Mouse (Mus musculus) cerebellum, adult 18-20 months (tissue): Measurements from ENCODE around the gene Zfp523.
A peak's percentile ranks its signal among the peaks of the same experiment; 100 is the strongest.
"Not testable (repeated sequence)": the region's sequence is repeated elsewhere in the genome, so short reads cannot be mapped to it uniquely, and the experiment has no call there.

Experiments used
- DNase-seq, 2 experiments: peaks; one replicate each; pipeline ENCODE4 v3.0.0; 2021

Gene Zfp523

DNA sequence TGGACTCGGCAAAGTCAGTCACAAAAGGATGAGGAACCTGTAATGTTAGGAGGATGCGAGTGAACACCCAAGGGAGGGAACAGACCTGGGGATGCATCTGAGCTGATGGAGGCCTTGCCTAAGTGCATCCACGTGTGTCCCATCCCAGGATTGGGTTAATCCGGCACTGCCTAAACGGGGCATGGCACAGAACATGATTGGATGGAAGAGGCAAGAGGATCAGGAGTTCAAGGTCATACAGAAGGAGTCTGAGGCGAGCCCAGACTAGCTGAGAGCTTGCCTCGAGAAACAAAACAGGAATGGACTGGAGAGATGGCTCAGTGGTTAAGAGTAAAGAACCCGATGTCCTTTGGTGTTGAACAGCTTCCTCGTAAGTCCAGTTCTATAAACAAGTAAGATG lies 35.5 kb downstream of the Zfp523 start:
- no peak for DNase-seq

DNA sequence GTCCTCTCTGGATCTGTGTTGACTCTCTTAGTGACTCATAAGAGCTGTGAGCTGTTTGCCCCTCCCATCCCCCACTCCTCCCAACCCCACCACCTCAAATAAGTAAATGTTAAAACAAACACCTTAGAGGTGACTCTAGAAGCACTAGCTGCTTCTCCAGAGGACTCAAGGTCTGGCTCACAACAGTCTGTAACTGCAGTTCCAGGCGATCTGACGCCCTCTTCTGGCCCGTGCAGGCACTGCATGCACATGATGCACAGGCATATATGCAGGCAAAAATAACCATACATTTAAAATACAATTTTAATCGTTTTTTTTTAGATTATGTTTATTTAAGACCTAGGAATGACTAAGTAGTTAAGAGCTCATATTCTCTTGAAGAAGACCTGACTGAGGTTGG lies 36.3 kb downstream of the Zfp523 start:
- no peak for DNase-seq

GRCm38 (mm10) chr17:28216791-28217190 lies 39.9 kb downstream of the Zfp523 start:
- no peak for DNase-seq

DNA sequence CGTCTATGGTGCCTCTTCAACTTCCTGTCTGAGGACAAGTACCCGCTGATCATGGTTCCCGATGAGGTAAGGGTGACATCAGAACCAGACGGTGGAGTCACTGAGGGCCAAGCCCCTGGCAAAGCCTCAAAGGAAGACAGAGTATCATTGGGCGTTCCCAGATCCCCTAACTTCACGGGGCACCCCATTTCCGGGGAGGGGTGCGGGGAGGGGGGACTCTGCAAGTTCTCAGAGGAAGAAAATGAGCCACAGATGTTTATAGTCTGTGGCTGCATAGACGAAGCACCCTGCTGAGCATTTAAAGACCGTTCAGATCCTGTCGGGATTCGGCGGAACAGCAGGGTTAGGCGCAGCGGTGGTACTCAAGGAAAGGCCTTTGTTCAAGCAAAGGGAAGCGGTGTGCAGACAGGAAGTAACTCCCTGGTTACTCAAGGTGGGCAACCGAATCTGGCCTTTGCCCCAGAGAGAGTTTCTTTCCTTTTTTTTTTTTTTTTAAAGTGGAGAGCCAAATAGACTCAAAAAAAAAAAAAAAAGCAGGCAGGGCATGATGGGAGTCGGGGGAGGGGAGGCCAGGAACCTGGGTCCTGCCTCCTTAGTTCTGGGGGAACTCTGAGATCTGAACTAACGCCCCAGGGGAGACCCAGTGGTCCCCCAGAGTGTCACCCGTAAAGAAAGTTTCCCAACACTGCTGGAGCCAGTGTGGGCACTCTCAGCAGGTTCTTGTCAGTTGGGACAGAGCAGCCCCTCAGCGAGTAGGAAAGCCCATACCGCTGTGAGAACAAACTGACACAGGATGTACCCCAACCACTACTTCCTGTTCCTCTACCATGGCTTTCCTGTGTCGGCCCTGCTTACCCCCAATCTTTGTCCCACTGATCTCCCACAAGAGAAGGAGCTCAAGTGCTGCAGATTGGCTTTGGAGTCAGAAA lies 41.1 kb downstream of the Zfp523 start:
- DNase-seq: no peak

- not testable (repeated sequence) for DNase-seq
Measured at GRCm38 (mm10) chr17:28222463-28222862, 45.5 kb downstream of the Zfp523 start.

DNA sequence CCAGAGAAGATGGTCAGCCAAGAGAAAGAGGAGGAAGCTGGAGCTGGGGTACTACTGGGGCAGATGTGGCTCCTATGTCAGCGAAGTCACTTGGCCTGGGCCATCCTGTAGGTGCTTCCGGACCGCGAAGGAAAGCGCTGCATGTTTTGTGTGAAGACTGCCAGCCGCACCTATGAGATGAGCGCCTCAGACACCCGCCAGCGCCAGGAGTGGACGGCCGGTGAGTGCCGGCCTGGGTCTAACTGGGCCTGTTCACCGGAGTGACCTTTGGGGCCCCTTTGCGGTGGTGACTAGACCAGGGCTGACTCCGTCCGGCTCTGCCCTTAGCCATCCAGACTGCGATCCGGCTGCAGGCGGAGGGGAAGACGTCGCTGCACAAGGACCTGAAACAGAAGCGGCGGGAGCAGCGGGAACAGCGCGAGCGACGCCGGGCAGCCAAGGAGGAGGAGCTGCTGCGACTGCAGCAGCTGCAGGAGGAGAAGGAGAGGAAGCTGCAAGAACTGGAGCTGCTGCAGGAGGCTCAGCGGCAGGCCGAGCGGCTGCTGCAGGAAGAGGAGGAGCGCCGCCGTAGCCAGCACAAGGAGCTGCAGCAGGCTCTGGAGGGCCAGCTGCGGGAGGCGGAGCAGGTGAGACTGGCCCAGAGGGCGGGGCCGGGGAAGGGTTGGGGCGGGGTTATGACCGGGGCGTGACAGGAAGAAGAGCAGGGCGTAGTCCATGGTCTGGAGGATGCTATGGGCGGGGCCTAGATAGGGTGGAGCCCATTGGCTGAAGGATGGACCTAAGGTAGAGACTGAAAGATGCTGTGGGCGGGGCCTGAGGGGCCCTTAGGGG lies 46.8 kb downstream of the Zfp523 start:
- DNase-seq: peak; percentile 91 to 98

GRCm38 (mm10) chr17:28224615-28225014 lies 47.7 kb downstream of the Zfp523 start:
- DNase-seq: no peak

DNA sequence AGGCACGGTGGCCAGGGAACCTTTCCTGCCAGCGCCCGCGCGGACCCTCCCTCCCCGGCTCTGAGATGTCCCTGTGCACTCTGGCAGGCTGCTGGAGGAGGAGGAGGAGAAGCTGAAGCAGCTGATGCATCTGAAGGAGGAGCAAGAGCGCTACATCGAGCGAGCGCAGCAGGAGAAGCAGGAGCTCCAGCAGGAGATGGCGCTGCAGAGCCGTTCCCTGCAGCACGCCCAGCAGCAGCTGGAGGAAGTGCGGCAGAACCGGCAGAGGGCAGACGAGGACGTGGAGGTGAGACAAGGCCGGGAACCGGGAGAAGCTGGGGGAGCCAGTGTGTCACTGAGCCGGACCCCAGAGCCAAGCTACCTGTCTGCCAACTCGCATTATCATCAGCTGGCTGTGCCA lies 49.1 kb downstream of the Zfp523 start:
- peak; percentile 90 to 93 for DNase-seq

DNA sequence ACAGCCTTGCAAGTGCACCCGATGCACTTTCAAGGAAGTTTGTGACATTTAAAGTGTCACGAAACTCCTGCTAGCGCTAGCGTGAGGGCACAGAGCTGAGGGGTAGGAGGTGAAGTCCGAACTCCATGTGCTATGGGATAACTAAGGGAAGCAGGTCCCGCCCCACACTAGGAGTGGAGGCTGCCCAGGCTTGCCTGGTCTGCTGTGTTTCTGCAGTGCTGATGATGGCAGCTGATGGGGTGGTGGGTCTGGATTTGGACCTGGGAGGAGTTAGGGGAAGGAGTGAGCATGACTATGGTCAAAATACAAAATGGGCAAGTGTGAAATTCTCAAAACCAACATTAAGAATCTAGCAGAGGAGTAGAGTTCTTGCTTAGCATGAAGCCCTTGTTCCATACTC lies 53.6 kb downstream of the Zfp523 start:
- DNase-seq: no peak

- no peak for DNase-seq
Measured at GRCm38 (mm10) chr17:28231026-28231736, 54.3 kb downstream of the Zfp523 start.

DNA sequence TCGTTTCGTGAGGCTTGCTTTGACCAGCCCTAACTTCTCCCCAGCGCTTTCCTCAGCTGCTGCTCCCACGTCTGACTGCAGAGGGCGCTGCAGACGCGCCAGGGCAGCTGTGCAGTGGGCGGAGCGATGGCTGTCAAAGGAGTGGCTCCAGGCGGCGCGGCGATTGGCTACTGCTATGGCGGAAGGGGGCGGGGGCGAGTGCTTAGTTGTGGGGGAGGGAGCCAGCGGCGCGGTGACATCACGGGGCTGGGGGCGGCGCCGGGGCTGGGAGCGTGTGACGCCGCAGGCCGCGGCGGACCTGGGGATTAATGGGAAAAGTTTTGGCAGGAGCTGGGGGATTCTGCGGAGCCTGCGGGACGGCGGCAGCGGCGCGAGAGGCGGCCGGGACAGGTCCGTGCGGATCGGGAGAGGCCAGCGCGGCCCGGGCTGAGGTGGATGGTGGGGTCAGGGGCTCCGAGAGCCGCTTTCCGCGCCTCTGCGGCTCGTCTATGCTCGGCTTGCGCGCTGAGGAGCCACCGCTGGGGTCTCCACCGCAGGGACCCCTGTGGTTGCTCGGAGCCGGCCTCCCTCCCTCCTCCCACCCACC lies 55.6 kb downstream of the Zfp523 start, which contains the start of gene Ppard:
Ppard (plus strand) TSS at position 226 of the 586 bp plus-strand sequence.
- peak; percentile 97 to 98 for DNase-seq

- DNase-seq: peak in 1 of 2 experiments; percentile 21
Measured at GRCm38 (mm10) chr17:28233091-28233731, 56.3 kb downstream of the Zfp523 start.

DNA sequence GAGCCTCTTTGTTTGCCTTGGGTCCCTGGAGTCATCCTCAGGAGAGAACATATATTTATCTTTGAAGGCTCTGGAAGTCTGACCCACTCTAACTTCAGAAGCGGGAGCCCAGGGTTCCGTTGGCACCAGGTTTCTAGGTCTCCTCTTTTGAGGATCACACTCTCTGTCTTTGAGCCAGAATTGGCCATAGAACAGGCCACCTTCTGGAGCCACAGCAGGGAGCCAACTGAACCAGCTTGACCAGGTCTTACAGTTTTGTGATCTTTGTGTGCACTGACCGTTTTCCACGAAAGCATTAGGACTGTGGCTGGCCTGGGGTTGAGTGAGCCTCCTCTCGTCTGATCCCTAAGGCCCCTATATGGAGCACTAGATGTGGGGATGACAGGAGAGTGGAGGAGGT lies 57.7 kb downstream of the Zfp523 start:
- DNase-seq: peak; percentile 59 to 62

DNA sequence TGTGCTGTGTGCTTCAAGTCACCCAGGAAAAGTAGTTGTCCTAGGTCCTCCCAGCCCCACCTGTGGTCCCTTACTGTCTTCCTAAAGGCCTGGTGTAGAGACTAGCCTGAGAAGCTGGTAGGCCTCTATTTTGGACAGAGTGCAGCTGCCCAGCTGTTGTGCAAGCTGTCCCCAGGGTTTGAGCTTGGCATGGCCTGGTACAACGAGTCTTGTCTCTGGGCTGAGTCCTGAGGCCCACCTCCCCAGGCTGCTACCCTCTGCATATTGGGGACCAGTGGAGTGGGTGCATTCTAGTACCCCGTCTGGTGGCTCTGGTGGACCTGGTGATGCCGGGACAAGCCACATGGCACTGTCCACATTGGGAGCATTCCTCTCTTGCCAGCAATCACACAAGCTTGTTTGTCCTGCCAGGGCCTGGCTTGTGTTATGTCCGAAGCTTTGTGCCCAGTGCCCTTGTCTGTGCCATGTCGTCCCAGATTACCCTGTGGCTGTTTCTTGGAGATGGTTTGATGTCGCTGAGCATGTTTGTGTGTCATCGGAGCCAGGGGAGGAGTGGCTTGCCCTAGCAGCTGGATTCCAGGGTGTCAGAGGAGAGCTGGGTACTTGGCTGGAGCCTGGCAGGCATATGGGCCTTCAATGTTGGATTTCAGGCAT lies 59.2 kb downstream of the Zfp523 start:
- no peak for DNase-seq

- no peak for DNase-seq
Measured at GRCm38 (mm10) chr17:28236636-28237015, 59.7 kb downstream of the Zfp523 start.

- no peak for DNase-seq
Measured at GRCm38 (mm10) chr17:28237362-28237761, 60.4 kb downstream of the Zfp523 start.

- DNase-seq: no peak
Measured at GRCm38 (mm10) chr17:28237874-28238273, 60.9 kb downstream of the Zfp523 start.

DNA sequence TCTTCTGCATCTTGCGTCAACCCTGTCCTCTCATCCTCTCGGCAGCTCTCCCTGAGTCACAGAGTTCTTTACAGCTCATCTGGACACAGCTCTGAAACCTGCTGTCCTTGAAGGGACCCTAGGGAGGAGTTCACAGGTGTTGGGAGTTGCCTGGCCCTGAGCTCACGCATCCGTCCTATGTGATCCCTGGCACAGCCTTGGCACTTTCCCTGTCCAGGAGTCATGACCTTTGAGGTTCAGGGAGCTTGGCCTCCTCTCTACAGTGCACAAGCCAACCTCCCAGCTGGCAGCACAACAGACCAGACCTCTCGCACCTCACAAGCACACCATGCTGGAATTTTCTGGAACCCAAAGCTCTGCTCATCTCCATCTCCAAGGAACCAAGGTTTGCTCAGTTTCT lies 63.9 kb downstream of the Zfp523 start:
- DNase-seq: no peak

DNA sequence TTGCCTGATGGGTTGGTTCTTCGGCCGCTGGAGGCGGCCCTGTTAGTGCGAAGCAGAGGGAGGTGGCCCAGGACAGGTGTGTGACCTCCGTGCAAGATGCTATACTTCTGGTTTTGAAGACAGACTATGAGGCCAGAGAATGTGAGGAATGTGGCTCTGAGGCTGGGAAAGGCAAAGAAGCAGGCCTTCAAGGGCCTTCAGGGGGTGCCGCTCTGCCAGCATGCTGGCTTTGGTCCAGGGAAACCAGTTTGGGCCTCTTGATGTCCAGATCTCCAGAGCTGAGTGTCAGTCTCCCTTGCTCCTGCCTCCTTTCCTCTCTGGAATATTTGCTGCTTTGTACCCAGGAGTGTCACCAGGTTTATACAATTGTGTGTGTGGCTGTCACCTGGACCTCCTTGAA lies 65.4 kb downstream of the Zfp523 start:
- DNase-seq: no peak

- no peak for DNase-seq
Measured at GRCm38 (mm10) chr17:28244214-28244613, 67.3 kb downstream of the Zfp523 start.

GRCm38 (mm10) chr17:28244714-28245113 lies 67.8 kb downstream of the Zfp523 start:
- no peak for DNase-seq

GRCm38 (mm10) chr17:28246640-28247039 lies 69.7 kb downstream of the Zfp523 start:
- no peak for DNase-seq
